Mouse (Mus musculus): Measurements from ENCODE around the gene Olfr167. TPM values are rescaled to one million over a fixed set of nuclear protein-coding genes. Genes with fewer than 3 reads are reported as not detected.
"Not testable (repeated sequence)": the region's sequence is repeated elsewhere in the genome, so short reads cannot be mapped to it uniquely, and the experiment has no call there.

Gene Olfr167
- not detected in 2 replicates for total RNA-seq (2021)
- long read RNA-seq, experiment 1: 0 reads
- long read RNA-seq, experiment 2: 0 reads

DNA sequence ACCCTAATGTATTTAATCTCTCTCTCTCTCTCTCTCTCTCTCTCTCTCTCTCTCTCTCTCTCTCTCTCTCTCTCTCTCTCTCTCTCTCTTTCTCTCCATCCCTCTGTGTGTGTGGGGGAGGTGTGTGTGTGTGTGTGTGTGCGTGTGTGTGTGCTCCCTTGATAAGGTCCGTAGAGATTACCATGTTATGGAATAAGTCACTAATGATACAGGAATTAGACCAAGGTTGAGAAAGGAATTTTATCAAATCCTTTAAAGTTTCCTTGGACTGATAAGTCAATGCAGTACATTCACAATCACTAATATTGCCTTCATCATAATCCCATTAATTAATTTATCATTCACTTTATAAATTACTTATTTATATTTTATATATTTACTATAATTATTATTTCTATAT lies at the start of gene Olfr167:
Gene Olfr167 (minus strand): TSS at position 101 of the 400 bp plus-strand sequence.
- no peak for DNase-seq

DNA sequence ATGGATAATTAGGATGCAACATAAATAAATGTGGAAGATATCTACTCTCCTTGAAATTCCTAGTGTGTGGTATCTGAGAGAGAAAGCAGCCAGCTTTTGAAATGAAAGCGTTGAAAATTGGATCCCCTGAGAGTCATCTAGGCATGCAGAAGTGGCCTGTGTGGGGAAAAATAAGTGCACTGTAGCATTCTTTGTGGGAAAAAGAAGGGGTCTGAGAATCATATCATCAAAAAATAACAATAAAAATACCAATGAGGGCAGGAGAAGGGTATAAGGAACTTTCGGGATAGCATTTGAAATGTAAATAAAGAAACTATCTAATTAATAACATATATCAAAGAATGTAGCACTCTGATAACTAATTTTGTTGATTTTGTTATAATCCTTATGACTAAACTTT lies 49.6 kb upstream of the Olfr167 start, which contains the start of gene Olfr169:
Gene Olfr169 (minus strand): TSS at position 101 of the 400 bp plus-strand sequence.
- not testable (repeated sequence) for DNase-seq

DNA sequence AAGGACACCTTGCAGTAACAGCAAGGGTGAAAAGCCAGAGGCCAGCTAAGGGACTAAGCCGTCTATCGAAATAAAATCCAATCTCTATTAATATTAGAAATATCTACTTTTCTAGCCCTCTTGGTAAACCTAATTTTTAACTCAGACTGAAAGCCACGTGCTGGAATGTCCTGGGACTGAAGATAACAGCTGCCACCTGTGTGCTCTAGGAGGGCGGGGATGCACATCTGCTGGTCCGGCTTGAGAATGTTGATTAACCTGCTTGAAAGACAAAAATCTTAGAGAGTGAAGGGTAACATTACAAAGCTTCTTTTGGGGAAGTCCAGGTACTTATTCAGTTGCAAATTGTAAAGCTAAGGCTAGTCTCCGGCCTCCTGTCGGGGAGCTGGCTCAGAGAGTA lies 31.4 kb upstream of the Olfr167 start:
- not testable (repeated sequence) for DNase-seq

DNA sequence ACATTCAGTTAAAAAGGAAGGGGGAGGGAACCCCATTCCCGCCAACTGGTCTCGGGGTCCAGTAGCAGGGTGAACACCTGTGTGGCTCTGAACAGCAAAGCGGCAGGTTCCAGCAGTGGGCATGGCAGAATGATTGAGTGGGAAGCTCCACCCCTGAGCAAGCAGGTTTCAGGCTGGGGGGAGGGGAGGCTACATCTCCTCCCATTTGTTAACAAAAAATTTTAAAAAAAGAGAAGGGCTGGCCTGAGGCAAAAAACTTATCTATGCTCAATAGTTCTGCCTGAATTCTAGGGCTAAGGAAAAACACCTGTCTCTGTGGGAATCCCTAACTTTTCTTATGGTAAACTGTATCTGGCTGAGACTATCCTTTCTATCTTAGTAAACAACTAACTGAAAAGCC lies 30.2 kb upstream of the Olfr167 start:
- DNase-seq: not testable (repeated sequence)

DNA sequence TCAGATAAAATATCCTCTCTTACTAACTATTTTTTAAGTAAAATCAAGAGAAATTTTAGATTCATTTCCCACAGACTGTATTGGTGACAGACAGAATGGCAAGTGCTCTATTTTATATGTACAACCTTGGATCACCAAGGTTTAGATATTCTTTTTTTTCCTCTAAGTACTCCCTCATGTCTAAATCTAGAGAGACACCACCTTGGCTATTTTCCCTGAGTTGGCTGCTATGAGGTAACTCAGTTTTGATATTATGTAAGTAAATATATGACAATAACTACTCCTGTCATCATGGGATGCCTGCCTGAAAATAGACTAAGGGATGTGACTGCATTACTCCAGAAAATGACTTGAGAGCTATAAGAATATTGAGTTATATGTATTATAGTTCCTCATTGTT lies 13.4 kb upstream of the Olfr167 start, which contains the start of gene Olfr168:
Gene Olfr168 (minus strand): TSS at position 101 of the 400 bp plus-strand sequence.
- DNase-seq: no peak

DNA sequence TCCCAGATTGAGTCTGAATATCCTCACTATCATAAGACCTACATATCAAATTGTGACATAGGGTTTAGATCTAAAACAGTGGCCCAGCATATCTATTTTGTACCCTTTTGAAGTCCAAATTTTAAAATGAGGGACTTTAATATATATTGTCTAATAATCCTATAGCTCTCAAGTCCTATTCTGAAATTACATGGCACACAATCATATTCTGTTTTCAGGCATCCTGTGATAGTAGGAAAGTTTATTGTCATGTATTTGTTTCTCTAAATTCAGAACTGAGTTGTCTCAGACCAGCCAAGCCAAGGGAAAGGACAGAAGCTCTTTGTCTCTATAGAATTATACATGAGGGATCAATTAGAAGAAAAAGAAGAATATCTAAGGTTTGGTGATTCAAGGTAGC lies 38.7 kb downstream of the Olfr167 start, which contains the start of gene Olfr166:
Gene Olfr166 (plus strand): TSS at position 301 of the 400 bp plus-strand sequence.
- no peak for DNase-seq

DNA sequence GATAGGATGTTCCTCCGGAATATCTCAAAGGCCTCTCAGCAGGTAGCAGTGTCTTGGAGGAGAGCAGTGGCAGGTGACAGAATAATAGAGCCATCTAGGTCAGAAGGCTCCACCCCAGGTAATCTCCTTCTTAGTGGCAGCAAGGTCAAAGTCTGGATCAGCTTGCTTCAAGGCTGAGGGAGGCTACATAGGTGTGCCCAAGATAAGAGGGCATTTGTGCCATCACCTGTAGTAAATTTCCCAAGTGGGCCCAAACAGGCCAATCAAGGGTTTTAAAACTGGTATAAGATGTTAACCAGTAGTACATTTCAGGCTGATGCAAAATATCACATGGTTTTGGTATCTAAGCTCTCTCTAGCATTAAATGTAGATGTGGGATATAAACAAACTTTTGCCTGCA lies 57.7 kb downstream of the Olfr167 start:
- DNase-seq: no peak

Other genes starting within 250 kb of the Olfr167 start
- not detected in 2 replicates for gene Olfr164, start 208.2 kb downstream of the Olfr167 start, total RNA-seq (2021)
- gene Olfr165, start 99.1 kb downstream of the Olfr167 start, total RNA-seq (2021): not detected in 2 replicates
- not detected in 2 replicates for gene Olfr166, start 38.6 kb downstream of the Olfr167 start, total RNA-seq (2021)
- not detected in 2 replicates for gene Olfr168, start 13.3 kb upstream of the Olfr167 start, total RNA-seq (2021)
- not detected in 2 replicates for gene Olfr169, start 49.5 kb upstream of the Olfr167 start, total RNA-seq (2021)
- not detected in 2 replicates for gene Olfr170, start 89.6 kb upstream of the Olfr167 start, total RNA-seq (2021)
- not detected in 2 replicates for gene Olfr171, start 107.7 kb upstream of the Olfr167 start, total RNA-seq (2021)
- 0.15 TPM in 1 of 2 replicates, not detected in the other for gene Lamp3, start 184.1 kb upstream of the Olfr167 start, total RNA-seq (2021)
- gene B3gnt5, start 237.9 kb upstream of the Olfr167 start, total RNA-seq (2021): 0.89 and 3.5 TPM in 2 replicates

All from adrenal gland, postnatal 14 days (tissue).